Mouse (Mus musculus) limb, embryonic 13.5 days (tissue): ENCODE results near the gene Itgam. TPM values are rescaled to one million over a fixed set of nuclear protein-coding genes. Genes with fewer than 3 reads are reported as not detected.
"Not testable (repeated sequence)": the region's sequence is repeated elsewhere in the genome, so short reads cannot be mapped to it uniquely, and the experiment has no call there.

Experiments used
- ATAC-seq: fragments of 200-750 bp; cut with Nextera tagmentation; 2 replicates; pipeline ENCODE4 v1.8.0; 2017; ENCODE audit warnings: low read depth, moderate number of reproducible peaks, moderate TSS enrichment; ENCODE audit not compliant: low FRiP score
- H3K27ac ChIP-seq: fragments of 300-500 bp; sonication (generic); 2 replicates; pipeline ENCODE4 v1.5.1; 2015; ENCODE audit warnings: inconsistent platforms, mild to moderate bottlenecking, moderate library complexity
- H3K27me3 ChIP-seq: fragments of 300-500 bp; sonication (generic); 2 replicates; pipeline ENCODE4 v1.6.1; 2015; ENCODE audit warnings: mild to moderate bottlenecking, inconsistent platforms
- H3K36me3 ChIP-seq: fragments of 300-500 bp; sonication (generic); 2 replicates; pipeline ENCODE4 v1.6.1; 2015; ENCODE audit warnings: inconsistent platforms, mild to moderate bottlenecking, moderate library complexity
- H3K4me1 ChIP-seq: fragments of 300-500 bp; sonication (generic); 2 replicates; pipeline ENCODE4 v1.6.1; 2015; ENCODE audit warnings: inconsistent platforms
- H3K4me2 ChIP-seq: fragments of 300-500 bp; sonication (generic); replicated peaks from 2 replicates; pipeline ENCODE4 v1.6.1; 2015; ENCODE audit warnings: inconsistent platforms, mild to moderate bottlenecking, moderate library complexity
- H3K4me3 ChIP-seq: fragments of 300-500 bp; sonication (generic); 2 replicates; pipeline ENCODE4 v1.5.1; 2015; ENCODE audit warnings: moderate library complexity, mild to moderate bottlenecking, inconsistent platforms
- H3K9ac ChIP-seq: fragments of 300-500 bp; sonication (generic); 2 replicates; pipeline ENCODE4 v1.6.1; 2015; ENCODE audit warnings: mild to moderate bottlenecking, inconsistent platforms
- H3K9me3 ChIP-seq: fragments of 300-500 bp; sonication (generic); 2 replicates; pipeline ENCODE4 v1.6.1; 2016; ENCODE audit warnings: inconsistent platforms
- WGBS: fragments of 180-500 bp; shearing (Covaris S2); methylation state at CpG from one replicate; pipeline ENCODE4 v1.1.7; 2015; 5-methylcytosine and 5-hydroxymethylcytosine counted together
- polyA plus RNA-seq: library from polyadenylated mRNA; unstranded; fragments of >200 nt; fragmentation: Nextera tagmentation; extraction: Ambion mirVana; gene quantifications from 2 replicates; pipeline ENCODE4 v1.2.1, GENCODE M21; 2015

The Itgam gene
- polyA plus RNA-seq, result 0.87 and 0.92 TPM in 2 replicates

DNA sequence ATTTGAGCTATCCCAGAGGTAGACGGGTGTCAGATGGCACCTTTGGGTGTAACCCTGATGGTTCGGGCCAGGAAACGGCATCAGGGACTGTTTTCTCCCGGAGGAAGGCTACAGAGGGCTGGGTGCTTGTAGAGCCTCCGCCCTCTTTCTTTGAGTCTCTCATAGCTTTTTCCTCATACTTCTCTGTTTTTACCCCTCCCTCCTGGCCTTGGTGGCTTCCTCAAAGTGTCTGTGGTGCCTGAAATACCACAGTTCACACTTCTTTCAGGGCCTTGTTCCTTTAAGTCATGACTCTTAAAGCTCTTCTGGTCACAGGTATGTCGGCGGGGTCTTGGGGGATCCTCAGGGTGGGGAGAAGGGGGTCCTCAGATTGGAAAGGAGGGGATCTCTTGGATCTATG lies at the start of gene Itgam, which contains the start of gene Gm49368:
Gene Itgam (plus strand): TSS at position 185 of the 400 bp plus-strand sequence.
Gene Gm49368 (plus strand): TSS at position 228 of the 400 bp plus-strand sequence.
- Histone ChIP-seq H3K9me3 (no peaks in the 10 kb centered on the region), H3K27me3 (no peaks in the 10 kb centered on the region), H3K36me3 (no peaks in the 10 kb centered on the region), H3K4me3 (no peak within 1 kb of the TSS), H3K4me2 (no peak within 1 kb of the TSS), H3K27ac (no peak within 1 kb of the TSS), H3K4me1 (no peaks in the 10 kb centered on the region), H3K9ac (no peak within 1 kb of the TSS)
- WGBS, result 87% methylated on average over 7 of the region's 7 CpGs
- ATAC-seq, result no peak

GRCm38 (mm10) chr7:128013116-128013515 lies 49.3 kb upstream of the Itgam start:
- 88% methylated on average over 13 of the region's 13 CpGs for WGBS
- ATAC-seq, result no peak
- H3K27ac ChIP-seq, result no peak overlapping the region
- no peak overlapping the region for H3K4me3 ChIP-seq
- peaks cover 22% of the 10 kb centered on the region for H3K27me3 ChIP-seq
- no peak overlapping the region for H3K4me2 ChIP-seq
- H3K9me3 ChIP-seq, result no peaks in the 10 kb centered on the region
- no peak overlapping the region for H3K9ac ChIP-seq
- H3K36me3 ChIP-seq, result no peaks in the 10 kb centered on the region
- 0 out of 2 replicates have a peak, but pooled peaks cover 4% of the 10 kb centered on the region for H3K4me1 ChIP-seq

GRCm38 (mm10) chr7:128016134-128016533 lies 46.3 kb upstream of the Itgam start:
- not testable (repeated sequence) for H3K4me2 ChIP-seq, H3K27me3 ChIP-seq, H3K9me3 ChIP-seq, H3K36me3 ChIP-seq, H3K27ac ChIP-seq, H3K4me3 ChIP-seq, ATAC-seq, H3K9ac ChIP-seq, H3K4me1 ChIP-seq
- 82% methylated on average over 5 of the region's 5 CpGs for WGBS

- Histone ChIP-seq H3K4me1 (no peaks in the 10 kb centered on the region), H3K36me3 (no peaks in the 10 kb centered on the region), H3K4me3 (no peak overlapping the region), H3K27ac (no peak overlapping the region), H3K4me2 (no peak overlapping the region), H3K9ac (no peak overlapping the region), H3K9me3 (no peaks in the 10 kb centered on the region), H3K27me3 (no peaks in the 10 kb centered on the region)
- 73% methylated on average over 6 of the region's 6 CpGs for WGBS
- ATAC-seq, result no peak
Observed at GRCm38 (mm10) chr7:128016650-128017049, 45.8 kb upstream of the Itgam start.

GRCm38 (mm10) chr7:128018275-128018674 lies 44.2 kb upstream of the Itgam start:
- Histone ChIP-seq H3K9me3 (no peaks in the 10 kb centered on the region), H3K4me3 (no peak overlapping the region), H3K36me3 (no peaks in the 10 kb centered on the region), H3K27me3 (no peaks in the 10 kb centered on the region), H3K9ac (no peak overlapping the region), H3K4me2 (no peak overlapping the region), H3K4me1 (no peaks in the 10 kb centered on the region), H3K27ac (no peak overlapping the region)
- 81% methylated on average over 3 of the region's 3 CpGs for WGBS
- ATAC-seq, result no peak

DNA sequence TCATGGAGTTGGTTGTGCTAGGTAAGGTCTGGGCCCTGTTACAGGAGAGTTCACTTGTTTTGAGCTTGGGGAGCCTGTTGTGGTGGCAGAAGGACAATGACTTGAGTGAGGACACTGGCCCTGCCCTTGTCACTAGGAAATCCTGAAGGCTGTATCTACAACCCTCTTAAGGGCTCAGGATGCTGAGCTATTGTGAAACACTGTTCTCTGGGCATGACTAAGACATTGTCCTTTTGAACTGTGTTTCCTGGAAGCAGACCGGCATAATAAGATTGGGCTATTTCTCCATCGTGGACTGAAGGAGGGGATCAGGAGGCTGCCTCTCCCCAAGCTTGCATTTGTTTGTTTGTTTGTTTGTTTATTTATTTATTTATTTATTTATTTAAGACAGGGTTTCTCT lies 43.3 kb upstream of the Itgam start:
- H3K9me3 ChIP-seq, result no peaks in the 10 kb centered on the region
- H3K9ac ChIP-seq, result no peak overlapping the region
- H3K4me2 ChIP-seq, result no peak overlapping the region
- 89% methylated on average over 2 of the region's 2 CpGs for WGBS
- no peaks in the 10 kb centered on the region for H3K36me3 ChIP-seq
- no peaks in the 10 kb centered on the region for H3K27me3 ChIP-seq
- ATAC-seq, result no peak
- H3K4me3 ChIP-seq, result no peak overlapping the region
- H3K27ac ChIP-seq, result no peak overlapping the region
- no peaks in the 10 kb centered on the region for H3K4me1 ChIP-seq

DNA sequence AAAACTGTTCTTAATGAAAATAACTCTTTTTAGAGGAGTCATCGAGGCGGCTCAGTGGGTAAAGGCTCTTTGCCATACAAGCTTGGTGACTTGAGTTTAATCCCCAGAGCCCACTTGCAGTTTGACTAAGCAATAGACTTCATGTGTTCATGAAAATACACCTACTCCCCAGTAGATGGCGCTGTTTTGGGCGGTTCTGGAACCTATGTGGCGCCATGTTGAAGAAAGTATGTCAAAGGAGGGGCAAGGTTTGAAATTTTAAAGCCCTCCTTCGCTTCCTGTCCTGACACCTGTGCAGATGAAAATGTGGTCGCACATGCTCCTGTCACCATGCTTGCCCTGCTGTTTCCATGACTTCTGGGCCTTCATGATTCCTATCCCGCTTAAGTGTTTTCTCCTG lies 39.5 kb upstream of the Itgam start:
- H3K27ac ChIP-seq, result no peak overlapping the region
- H3K4me2 ChIP-seq, result no peak overlapping the region
- H3K9ac ChIP-seq, result no peak overlapping the region
- H3K9me3 ChIP-seq, result no peaks in the 10 kb centered on the region
- H3K36me3 ChIP-seq, result no peaks in the 10 kb centered on the region
- 61% methylated on average over 8 of the region's 8 CpGs for WGBS
- H3K4me3 ChIP-seq, result no peak overlapping the region
- no peak for ATAC-seq
- no peaks in the 10 kb centered on the region for H3K4me1 ChIP-seq
- H3K27me3 ChIP-seq, result no peaks in the 10 kb centered on the region

DNA sequence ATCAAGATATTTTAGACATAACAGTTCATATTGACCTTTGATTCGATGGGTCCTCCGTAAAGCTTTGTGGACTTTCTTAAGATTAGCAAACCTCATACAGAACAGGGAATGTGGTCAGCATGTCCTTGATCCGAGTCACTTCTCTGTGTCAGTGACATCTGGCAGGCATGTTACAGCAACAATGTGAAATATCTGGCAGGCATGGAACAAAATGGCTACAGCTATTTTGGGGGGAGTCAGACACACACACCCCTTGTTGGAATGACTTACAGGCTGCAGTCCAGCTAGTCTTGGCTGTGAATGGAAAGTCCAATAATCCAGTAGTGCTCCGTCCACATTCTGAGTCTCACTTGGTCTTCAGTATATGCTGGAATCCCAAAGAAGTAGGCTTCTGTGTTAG lies 38.9 kb upstream of the Itgam start:
- no peak for ATAC-seq

DNA sequence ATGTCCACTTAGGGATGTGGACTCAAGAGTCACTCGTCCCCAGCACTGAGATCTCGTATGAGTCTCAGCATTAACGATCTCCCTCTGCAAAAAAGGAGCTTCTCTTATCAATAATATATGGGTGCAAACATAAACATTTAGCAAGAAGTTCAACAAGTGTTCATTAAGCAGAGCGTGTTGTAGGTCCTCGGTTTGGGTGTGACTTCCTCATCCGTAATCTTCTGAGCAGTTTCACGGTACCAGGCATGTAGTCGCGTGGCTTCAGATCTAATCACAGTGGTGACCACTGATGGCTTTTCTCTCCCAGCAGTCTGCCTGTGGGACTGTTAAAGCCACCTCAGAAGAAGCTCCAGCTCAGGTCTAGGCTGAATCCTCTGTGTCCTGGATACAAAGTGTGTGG lies 38.1 kb upstream of the Itgam start:
- H3K4me3 ChIP-seq, result no peak overlapping the region
- no peaks in the 10 kb centered on the region for H3K9me3 ChIP-seq
- WGBS, result 91% methylated on average over 9 of the region's 9 CpGs
- no peak overlapping the region for H3K9ac ChIP-seq
- H3K36me3 ChIP-seq, result no peaks in the 10 kb centered on the region
- no peaks in the 10 kb centered on the region for H3K27me3 ChIP-seq
- no peak overlapping the region for H3K27ac ChIP-seq
- H3K4me1 ChIP-seq, result no peaks in the 10 kb centered on the region
- no peak for ATAC-seq
- H3K4me2 ChIP-seq, result no peak overlapping the region

More for the DNA sequence above, 38.9 kb upstream of the Itgam start:
- Histone ChIP-seq H3K9ac (no peak overlapping the region), H3K27ac (no peak overlapping the region), H3K9me3 (no peaks in the 10 kb centered on the region), H3K27me3 (no peaks in the 10 kb centered on the region), H3K36me3 (no peaks in the 10 kb centered on the region), H3K4me2 (no peak overlapping the region), H3K4me3 (no peak overlapping the region), H3K4me1 (no peaks in the 10 kb centered on the region)
- 92% methylated on average over 4 of the region's 4 CpGs for WGBS

DNA sequence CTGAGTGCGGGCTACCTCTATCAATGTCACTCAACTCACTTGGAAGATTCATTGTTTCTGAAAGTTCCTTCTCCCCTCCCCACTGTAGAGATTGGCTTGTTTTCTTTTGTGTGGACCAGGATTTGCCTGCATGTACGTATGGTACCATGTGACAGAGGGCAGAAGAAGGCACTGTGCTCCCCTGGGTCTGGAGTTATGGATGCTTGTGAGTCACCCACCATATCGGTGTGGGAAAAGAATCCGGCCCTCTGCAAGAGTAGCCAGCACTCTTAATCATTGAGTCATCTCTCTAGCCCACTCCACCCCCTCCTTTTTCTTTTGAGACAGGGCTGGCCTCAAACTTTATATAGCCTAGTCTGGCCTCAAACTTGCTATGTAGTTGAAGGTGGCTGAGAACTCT lies 37.5 kb upstream of the Itgam start:
- no peak for ATAC-seq
- H3K4me3 ChIP-seq, result no peak overlapping the region
- H3K4me2 ChIP-seq, result no peak overlapping the region
- H3K27ac ChIP-seq, result no peak overlapping the region
- no peaks in the 10 kb centered on the region for H3K9me3 ChIP-seq
- H3K27me3 ChIP-seq, result no peaks in the 10 kb centered on the region
- no peak overlapping the region for H3K9ac ChIP-seq
- no peaks in the 10 kb centered on the region for H3K36me3 ChIP-seq
- 81% methylated on average over 4 of the region's 4 CpGs for WGBS
- H3K4me1 ChIP-seq, result no peaks in the 10 kb centered on the region

DNA sequence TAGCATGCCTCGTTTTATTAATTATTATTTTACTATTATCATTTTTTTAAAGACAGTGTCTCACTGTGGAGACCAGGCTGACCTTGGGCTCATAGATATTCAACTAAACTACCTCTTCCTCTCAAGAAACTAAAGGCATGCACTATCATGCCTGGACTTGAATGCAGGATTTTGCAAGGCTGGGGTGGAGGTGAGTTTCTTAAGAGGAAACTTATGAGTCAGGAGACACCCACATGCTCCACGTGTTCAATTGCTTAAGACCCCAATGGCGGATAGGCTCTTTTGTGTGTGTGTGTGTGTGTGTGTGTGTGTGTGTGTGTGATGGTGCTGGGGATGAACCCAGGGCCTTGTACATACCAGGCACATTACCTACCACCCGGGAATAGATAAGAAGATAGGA lies 37.1 kb upstream of the Itgam start:
- no peaks in the 10 kb centered on the region for H3K36me3 ChIP-seq
- H3K27ac ChIP-seq, result no peak overlapping the region
- no peak overlapping the region for H3K4me2 ChIP-seq
- WGBS, result 77% methylated on average over 4 of the region's 4 CpGs
- H3K27me3 ChIP-seq, result no peaks in the 10 kb centered on the region
- no peak for ATAC-seq
- no peak overlapping the region for H3K4me3 ChIP-seq
- H3K9me3 ChIP-seq, result no peaks in the 10 kb centered on the region
- H3K4me1 ChIP-seq, result no peaks in the 10 kb centered on the region
- no peak overlapping the region for H3K9ac ChIP-seq

DNA sequence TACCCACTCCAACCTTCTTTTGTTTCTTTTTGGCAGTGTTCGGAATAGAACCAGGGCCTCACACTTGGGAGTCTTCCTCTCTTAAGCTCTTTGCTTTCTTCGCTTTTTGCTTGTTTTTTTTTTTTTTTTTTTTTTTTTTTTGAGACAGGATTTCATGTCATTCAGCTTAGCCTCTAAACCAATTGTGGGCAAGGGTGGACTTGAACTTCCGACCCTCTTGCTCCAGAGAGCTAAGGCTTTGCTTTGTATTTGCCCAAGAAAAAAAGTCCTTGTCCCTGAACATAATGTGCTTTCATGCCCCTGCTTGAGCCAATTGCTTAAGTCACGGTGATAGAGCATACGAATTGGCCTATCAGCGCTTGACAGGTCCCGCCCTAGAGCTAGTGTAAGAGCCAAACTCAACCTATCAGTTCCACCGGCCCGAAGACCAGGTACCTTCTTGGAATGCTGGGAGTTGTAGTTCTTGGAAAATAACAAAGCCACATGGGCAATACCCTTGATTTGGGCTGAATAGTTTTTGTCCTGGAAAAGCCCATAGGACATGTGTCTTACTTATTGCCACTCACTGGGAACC lies 30.9 kb upstream of the Itgam start:
- Histone ChIP-seq H3K4me2 (no peak overlapping the region), H3K4me1 (no peaks in the 10 kb centered on the region), H3K27ac (no peak overlapping the region), H3K9ac (no peak overlapping the region), H3K27me3 (no peaks in the 10 kb centered on the region), H3K4me3 (no peak overlapping the region), H3K36me3 (no peaks in the 10 kb centered on the region), H3K9me3 (no peaks in the 10 kb centered on the region)
- no peak for ATAC-seq
- WGBS, result 37% methylated on average over 9 of the region's 9 CpGs

DNA sequence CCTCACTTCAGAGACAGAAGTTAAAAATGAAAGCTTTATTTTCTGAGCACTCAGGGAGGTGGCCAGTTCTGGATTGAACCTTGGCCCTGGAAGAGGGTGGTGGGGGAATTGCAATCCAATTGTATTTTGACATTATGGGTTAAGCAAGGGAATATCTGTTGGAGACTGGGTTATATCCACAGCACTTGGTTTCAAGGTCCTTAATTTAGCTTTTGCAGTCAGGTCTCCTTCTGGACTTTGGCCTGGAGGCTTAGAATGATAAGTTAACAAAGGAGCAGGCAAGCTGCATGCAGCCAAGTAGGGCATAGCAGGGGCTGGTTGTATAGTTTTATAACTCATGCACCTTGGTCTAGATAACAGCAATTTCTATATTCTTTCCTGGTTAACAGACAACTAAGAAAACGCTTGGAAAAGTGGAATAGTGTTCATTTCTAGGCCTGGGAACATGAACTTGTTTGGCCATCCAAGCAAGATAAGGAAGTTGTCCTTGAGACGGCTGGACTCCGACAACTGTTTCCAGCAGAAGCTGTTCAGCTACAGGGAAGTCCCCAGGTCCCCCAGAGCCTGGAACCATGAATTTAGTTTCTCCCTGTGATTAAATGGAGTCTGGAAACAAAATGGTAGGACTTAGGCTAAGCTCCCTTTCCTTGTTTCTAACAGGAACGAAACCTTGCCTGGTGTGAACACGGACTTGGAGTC lies 30.0 kb upstream of the Itgam start:
- Histone ChIP-seq H3K36me3 (no peaks in the 10 kb centered on the region), H3K4me2 (no peak overlapping the region), H3K4me1 (no peaks in the 10 kb centered on the region), H3K9me3 (no peaks in the 10 kb centered on the region), H3K4me3 (no peak overlapping the region), H3K27me3 (no peaks in the 10 kb centered on the region), H3K27ac (no peak overlapping the region), H3K9ac (no peak overlapping the region)
- ATAC-seq, result no peak
- 91% methylated on average over 5 of the region's 5 CpGs for WGBS
